Mouse (Mus musculus) 416B (cell line): ENCODE data around the gene Tpst1.

Experiments used
- DNase-seq: peaks from one replicate; pipeline ENCODE4 v3.0.0; 2011; ENCODE audit warnings: low read depth

Gene Tpst1

DNA sequence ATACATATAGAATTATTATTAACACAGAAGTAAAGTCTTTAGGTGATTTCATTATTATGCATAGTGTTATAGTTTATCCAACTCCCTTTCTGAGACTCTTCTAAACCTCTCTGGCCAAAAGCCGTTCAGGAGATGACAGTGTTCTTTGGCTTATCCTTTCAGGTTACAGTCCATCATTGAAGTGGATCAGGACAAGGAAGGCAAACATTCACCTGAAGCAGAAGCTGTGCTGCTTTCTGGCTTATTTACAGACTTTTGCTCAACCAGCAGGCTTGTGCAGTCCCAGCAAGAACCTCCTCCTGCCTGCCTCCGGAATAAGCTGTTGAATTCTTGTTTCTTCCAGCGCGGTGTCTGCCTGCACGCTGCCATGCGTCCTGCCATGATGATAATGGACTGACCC lies at the start of gene Tpst1:
TSS of gene Tpst1 (plus strand) at position 301 of the 400 bp plus-strand sequence.
- DNase-seq: no peak

DNA sequence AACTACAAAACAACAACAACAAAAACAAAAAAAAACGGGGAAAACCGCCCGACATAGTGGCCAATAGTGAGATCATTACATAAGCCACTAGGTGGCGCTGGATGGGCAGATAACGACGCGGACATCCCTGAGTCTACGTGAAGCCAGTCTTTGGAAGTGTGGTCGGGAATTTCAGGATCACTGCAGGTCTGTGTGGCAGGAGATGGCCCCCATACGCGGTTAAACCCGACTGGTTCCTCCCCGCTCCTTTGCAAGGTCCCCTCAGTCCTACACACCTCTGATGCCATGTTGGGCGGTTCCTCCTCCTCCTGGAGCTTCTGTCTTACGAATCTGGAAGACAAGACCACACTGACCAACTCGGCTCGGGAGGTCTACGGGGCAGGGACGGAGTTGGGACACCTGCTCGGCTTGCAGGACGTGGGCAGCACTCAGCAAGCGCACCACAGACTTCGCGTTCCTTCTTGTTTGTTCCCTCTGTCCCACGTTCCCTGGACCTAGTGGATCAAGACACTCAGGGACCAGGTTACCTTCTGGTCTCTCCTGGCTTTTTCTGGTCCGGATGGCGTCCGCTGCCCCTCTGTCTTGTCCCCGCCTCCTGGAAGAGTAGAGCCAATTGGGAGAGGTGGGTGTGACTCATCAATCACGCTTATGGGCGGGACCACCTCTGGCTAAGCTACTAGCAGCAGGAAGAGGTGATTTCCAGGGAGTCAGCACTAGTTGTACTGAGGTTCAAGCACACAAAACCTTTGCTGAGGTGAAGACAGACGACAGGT lies 49.2 kb upstream of the Tpst1 start:
- peak; percentile 98 for DNase-seq

DNA sequence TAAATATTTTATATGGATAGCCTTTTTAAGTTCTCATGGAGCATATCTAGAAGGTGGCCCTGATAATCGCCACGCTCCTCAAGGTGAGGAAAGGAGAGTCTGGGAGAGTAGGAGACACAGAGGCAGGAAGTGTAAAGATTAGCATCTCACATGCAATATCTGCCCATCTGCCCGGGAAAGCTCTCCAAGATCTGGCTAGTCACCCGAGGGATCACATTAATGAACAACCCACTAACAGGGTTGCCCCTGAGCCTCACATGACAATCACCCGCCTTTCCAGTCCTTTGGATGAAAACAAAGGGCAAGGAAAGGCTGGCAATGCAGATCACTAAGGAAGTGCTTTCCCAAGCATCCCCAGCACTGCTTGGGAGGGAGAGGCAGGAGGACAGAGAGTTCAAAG lies 46.0 kb upstream of the Tpst1 start:
- no peak for DNase-seq

DNA sequence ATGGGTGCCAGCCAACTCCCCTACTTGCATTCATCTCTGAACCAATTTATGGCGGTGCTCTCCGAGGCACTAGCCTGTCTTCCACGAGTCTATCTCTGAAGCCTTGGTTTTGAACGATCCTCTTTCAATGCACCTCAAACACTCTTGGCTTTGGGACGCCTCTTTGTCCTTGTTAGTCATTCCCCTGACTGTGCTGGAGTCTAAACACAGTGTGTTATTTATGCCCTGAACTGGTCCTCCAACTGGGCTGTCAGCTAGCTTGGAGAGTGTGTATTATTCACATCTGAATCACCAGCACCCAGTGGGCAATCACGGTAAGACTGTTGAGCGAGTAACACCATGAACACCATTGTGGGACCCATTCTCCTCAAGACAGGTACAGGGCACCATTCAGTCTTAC lies 45.4 kb upstream of the Tpst1 start:
- DNase-seq: no peak

DNA sequence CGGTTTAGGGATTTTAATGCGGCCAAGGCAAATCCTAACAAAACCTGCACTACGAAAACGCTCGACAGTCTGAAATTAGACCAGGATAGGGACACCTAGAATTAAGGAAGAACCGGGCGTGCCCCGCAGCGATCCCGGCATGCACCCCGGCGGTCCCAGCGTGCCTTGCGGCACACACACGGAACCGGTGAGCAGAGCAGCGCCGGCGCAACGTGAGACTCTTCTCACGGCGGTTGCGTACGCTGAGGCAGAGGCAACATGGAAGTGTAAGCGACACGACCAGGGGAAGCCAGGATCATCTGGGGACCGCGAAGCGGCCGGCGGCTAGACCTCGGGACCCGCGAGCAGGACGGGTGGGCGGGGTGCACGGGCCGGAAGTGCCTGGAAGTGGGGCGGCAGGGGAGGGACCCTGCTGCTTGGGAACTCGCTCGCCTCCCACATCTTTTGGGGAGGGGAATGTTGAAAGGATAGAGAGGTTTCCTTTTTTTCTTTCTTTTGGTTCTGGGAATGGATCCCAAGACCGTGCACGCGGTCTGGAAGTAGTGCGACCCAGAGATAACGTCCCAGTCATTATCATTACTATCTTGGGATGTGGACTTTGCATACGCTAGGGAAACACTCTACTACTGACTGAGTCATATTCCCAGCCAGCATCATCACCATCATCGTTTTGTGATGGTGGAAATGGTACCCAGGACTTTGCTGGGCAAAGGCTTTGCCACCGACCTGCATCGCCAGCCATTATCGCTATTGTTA lies 43.8 kb upstream of the Tpst1 start, which contains the start of the genes Asl and Crcp:
TSS of gene Asl (minus strand) at position 106 of the 756 bp plus-strand sequence.
TSS of gene Crcp (plus strand) at position 149 of the 756 bp plus-strand sequence.
- DNase-seq: peak; percentile 80

DNA sequence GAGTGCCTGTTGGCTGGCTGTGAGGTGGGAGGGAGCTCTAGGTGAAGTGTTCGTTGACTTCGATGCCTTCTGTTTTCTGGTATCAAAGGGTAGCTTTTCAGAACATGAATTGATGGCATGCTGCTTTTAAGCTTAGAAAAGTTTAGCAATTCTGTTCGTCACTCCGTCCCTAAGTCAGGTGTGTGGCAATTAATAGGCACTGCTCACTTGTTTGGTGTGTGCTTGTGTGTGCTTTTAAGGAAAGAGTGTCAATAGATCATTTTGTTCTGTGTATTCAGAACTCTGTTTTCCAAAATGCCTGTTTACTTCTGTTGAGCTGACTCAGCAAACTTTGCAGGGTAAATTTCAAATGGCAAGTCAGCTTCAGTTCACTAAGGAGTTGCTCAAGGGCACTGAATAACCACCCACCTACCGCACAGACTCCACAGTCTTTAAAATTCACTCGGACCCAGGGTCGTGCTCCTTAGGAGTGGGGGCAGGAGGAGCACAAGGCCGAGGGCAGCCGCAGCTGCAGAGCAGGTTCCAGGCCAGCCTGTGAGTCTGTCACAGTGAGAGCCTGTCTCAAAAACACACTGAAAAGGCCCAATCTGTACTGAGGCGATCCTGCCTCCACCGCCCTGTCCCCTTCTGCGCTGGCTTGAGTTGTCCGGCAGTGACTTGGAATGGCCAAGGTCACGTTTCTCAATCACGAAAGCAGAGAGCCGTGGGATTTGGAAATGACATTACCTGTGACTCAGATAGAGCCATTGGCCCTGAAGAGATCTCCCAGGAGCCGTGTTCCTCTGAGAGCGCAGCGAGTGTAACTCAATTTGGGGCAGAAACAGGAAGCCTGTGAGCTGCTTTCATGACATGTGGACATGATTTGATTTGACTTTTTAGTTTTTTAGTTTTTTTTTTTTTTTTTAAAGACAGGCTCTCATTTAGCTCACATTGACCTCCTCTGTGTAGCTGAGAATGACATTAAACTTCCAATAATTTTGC lies 41.4 kb upstream of the Tpst1 start:
- peak; percentile 30 for DNase-seq

DNA sequence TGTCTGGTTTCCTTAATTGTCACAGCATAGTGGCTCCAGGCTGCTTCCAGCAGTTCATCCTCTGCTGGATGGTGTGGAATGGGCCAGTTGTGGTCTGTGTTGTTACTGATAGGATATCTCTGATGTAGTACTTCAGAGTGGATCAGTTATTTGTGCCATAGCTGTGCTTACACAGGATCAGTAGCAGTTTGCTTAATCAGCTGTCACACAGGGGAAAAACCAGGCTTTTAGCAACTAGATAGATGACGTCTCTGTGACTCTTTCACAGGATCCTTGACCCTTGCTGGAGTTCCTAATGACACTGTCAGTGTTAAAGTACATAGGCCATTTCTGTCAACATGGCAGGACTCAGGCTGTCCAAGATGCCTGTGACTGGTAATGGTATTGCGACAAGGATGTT lies 39.3 kb upstream of the Tpst1 start:
- DNase-seq: no peak

DNA sequence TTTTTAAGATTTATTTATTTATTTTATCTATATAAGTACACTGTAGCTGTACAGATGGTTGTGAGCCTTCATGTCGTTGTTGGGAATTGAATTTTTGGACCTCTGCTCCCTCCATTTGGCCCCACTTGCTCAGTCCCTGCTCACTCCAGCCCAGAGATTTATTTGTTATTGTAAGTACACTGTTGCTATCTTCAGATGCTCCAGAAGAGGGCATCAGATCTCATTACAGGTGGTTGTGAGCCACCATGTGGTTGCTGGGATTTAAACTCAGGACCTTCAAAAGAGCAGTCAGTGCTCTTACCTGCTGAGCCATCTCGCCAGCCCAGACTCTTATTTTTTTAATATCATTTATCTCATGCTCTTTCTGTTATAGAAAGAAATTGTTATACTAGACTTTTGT lies 36.8 kb upstream of the Tpst1 start:
- DNase-seq: peak; percentile 19

DNA sequence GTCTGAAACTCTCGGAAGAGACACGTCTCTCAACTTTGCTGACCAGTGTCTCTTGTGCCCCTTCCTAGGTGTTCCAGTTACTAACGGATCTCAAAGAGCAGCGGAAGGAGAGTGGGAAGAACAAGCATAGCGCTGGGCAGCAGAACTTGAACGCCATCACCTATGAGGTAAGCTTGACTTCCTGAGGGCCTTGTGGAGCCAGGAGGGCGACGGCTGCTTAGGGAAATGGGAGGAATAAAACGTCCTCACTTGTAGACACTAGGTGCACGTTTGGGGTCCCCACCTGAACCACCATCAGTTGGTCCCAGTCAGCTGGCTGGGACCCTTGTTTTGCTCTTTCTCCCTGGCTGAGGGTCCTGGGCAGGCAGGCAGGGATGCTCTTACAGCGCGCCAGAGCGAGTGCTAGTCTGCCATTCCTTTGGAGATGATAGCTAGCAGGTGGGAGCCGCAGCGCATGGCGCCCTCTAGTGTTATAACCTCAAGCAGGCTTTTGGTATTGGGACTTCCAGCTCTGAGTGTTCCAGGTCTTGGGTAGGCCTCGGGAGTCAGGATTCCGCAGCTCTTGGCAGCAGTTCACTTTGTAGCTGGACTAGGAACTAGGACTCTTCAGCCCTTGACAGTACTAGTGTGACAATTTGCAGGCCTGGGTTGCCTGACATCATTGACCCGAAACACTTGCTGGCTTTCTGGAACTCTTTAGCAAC lies 35.2 kb upstream of the Tpst1 start:
- DNase-seq: peak; percentile 62

DNA sequence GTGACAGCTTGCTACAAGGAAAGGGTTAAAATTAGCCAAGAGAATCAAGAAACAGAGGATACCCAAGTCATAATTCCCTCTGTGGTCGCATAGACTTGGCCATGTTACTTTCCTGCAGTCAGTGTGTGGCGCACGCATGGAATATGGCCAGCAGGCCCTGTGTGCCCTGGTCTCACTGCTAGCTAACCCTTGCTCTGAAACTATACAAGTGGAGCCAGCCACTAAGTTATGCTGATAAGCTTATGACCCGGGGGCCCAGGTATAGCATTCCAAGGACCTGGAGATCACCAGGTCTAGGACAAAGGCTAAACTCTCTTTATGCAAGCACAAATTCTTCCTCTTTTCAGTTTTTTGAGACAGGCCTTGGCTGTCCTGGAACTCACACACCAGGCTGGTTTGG lies 32.3 kb upstream of the Tpst1 start:
- no peak for DNase-seq

DNA sequence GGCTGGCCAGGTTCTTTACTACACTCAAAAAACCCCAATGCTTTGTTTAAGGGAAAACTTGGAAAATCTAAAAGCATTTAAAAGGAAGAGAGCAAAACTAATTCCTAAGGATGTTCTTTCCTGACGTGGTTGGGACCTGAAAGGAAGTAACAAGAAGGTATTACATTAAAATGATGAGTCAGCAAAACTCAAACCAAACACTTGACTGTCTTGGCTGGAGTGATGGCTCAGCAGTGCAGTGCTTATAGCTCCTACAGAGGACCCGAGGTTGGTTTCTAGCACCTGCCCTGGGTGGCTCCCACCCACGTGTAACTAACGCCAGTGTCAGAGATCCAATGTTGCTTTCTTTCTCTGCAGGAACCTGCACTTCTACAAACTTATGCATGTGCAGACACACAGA lies 31.9 kb upstream of the Tpst1 start:
- no peak for DNase-seq

DNA sequence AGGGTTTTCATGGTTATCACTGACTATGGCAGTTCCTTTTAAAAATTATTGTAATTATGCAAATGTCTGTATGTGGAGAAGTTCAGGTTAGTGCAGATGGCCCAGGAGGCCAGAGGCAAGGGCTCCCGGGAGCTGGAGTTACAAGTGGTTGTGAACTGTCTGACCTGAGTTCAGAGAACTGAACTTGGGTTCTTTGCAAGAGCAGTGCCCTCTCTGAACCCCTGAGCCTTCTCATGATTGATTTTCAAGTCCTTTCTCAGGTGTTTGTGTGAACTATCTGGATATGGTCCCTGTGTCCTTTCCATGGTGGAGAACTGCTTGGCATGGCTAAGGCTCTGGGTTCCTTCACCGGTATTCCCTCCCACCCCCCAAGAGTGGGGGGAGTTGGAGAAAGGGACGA lies 29.4 kb upstream of the Tpst1 start:
- DNase-seq: no peak

DNA sequence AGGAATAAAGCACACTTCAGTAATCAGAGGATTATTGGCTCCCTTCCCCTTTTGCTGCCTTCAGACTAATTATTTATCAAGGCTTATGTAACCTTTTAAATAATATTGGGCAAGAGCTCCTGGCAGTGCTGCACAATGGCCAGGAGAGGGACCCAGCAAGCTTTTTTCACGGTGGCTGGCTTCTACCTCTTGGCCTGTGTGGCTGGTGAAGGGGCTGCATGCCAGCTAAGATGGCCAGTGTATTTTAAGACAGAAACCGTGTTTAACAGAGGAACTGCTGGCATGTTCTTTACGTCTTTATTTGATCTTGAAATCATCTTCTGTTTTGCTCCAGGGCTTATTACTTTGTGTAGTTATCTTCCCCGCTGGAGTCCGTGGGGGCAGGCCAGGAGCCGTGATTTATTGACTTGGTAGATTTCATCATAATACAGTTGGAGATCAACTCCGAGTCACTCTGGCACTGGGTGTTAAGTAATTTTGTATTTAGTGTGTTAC lies 28.9 kb upstream of the Tpst1 start:
- DNase-seq: peak; percentile 61

DNA sequence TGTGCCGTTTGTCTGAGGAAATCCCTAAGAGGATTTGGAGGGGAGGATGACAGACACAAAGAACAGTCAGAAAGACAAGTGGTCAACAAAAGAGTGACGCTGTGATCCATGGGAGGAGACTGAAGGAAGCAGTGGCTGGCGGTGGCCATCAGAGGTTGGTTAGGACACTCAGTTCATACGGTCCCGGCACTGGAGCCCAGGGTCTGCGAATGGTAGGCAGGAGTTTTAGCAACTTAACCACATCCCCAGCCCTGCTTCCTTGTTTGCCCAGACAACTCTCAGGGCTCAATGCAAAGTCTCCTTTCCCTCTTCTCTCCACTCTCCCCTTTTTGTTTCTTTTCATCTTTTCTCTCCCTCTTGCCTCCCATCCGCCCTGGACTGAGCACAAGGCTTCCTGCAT lies 27.0 kb upstream of the Tpst1 start:
- DNase-seq: no peak

DNA sequence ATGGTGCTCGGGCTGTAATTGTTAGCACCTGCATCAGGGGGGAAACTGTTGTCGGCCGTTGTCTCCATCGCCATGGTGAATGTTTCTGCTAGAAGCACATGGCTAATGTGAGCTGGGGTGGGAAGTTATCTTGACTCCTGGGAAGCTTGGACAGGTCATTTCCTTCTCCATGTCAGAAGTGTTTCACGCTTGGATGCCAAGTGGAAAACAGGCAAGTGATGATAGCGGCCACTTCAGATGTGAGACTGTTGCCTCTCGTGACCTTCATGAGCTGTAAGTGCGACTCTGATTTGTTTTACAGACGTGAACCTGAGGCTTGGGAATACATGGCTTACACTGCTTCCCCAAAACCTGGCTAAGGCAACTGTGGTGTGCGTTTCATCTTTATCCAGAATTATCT lies 26.5 kb upstream of the Tpst1 start:
- no peak for DNase-seq

DNA sequence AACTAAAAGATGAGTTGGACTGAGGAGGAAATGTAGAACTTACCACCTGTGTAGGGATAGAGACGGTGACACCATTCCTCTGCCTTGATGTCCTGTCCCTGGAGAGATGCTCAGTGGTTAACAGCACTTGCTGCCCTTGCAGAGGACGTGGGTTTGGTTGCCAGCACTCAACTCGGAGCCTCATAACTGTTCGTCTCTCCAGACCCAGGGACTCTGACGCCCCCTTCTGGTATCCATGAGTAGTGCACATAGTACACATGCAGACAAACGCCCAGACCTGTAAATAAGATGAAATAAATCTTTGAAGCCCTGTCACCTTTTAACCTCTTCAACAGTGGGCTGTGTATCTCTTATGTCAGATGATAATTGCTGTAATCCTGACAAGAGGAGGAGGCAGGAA lies 26.1 kb upstream of the Tpst1 start:
- DNase-seq: no peak

DNA sequence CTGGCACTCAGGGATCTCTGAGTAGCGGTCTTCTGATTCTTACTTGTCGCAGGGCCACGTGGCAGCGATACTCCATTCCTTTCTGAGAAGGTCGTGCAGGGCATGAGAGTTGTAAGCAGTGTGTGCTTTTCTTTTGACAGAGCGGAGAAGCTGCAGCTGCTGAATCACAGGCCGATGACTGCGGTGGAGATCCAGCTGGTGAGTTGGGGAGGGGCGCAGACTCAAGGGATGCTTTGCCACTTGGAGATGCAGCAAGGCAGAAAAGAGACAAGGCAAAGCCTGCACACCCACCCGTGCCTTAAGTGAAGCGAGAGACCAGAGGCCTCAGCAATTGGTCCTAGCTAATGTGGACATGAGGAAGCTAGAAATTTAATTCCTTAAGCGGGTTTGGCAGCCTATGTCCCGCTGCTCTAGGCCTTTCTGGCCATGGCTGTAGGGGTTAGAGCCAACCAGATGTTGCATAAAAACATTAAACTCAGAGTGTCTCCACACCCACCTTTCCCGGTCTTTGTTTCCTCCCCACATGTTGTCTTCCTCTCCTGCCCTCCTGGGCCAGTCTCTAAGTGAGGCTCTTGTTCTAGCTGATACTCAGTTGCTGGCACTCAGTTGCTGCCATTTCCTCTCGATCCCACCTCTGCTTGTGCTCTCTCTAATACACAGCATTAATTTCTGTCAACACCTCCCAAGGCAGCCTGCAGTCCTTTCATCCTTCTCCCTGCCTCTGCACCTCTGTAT lies 24.2 kb upstream of the Tpst1 start:
- DNase-seq: no peak

DNA sequence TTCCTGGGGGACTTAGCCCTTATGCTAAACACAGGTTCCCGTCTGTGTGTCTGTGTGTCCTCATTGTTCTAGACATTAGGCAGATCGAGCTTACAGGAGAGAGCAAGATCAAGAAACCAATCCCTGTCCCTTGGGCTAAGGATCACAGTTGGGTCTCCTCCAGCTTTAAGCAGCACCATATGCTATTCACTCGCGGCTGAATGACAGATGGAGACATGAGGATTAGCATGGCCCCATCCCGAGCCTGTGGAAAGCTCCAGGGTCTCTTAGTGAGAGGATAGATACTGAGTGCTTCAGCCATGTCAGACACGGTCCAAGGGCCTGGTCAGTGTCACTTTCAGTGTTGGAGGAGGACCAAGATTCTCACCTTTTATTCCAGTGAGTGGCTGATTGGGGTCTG lies 22.7 kb upstream of the Tpst1 start:
- no peak for DNase-seq

DNA sequence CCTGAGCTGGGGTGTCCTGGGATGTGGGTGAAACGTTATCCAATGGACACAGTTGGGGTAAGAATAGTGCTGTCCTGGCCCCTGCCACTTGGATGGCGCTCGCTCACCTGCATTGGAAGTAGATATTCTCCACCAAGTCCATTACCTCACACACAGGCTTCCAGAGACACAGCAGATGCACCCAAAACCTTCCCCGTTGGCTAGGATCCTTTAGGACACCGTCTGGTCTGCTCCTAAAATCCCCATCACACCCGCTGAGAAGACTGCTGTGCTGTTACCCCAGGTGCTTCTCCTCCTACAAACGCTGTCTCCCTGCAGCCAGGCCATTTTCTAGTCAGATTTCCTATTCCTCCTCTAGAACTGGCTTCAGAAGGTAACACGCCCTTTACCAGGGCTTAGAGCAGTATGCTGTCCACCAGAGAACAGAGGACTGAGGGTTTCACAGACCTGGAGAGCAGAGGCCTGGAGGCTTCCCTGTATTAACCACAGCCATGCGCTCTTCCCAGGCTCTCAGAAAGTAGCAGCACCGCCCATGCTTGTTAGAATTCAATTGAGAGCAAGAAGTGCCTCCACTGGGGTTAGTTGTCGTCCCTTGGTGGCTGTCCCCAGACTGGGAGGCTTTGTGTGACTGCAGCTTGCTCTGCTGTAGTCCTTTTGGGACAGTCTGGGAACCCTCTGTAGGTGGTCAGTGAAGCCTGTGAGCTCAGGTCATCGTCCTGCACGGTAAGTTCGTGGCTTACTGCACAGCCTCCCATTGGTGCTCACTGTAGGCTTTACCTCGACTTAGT lies 21.9 kb upstream of the Tpst1 start:
- DNase-seq: no peak

DNA sequence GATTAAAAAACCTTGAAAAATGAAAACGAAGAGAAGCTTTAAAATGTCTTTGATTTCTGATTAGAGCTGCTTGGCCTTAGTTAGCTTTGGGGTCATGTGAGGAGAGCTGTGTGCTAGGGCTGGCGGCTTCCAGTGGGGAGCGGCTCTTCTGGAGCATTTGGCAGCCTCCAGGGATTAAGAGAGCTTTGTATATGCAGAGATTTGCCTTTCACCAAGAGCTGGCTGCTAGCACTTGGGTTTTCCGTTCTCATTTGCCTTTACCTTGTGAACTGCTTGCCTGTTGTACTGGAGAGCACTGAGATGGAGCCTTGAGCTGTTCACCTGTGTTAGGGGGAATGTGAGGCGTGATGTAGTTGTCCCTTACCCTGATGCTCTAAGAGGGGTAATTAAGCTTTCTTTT lies 20.6 kb upstream of the Tpst1 start:
- DNase-seq: no peak
